8 mouse cellular contexts compared by ENCODE assay signal in the genomic region with DNA sequence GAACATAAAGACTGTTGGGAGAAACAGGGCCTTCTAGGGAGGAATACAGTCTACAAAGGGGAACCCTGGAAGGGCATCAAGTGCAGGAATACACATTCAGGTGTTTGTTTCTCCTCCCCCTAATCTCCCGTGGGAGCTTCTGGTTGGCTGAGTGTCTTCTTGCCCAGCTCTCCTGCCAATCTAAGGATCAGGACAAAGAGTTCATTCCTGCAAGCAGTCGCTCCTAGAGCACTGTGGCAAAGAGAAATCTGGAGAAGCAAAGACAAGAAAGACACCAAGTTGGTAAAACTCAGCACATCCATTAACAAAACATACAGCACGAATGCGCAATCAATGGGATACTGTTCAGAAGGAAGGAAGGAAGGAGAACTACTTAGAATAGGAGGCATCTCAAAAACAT. TPM values are rescaled to one million over a fixed set of nuclear protein-coding genes. Genes with fewer than 3 reads are reported as not detected.
DNase-seq lines count a peak whose midpoint lies in the region; ATAC-seq and TF ChIP-seq lines count a peak whose summit lies in the region.

No protein-coding gene starts in this region.

- WGBS in limb, embryonic 15.5 days, result 86% methylated on average over 4 of the region's 4 CpGs
- WGBS in stomach, postnatal 0 days, result 78% methylated on average over 4 of the region's 4 CpGs

- H3K9ac ChIP-seq in limb, embryonic 15.5 days, result no peak overlapping the region
- peak overlapping the region; percentile 82 for H3K9ac ChIP-seq in stomach, postnatal 0 days (ENCODE audit: low read length)

- H3K27ac ChIP-seq in limb, embryonic 15.5 days, result no peak overlapping the region
- H3K27ac ChIP-seq in stomach, postnatal 0 days (replicated peaks), result peak overlapping the region; percentile 93; the same call in 1 of the 2 replicates

- peak; percentile 6 for DNase-seq in retina, postnatal 1 day
- no peak for DNase-seq in retina, embryonic 14.5 days (ENCODE audit: low spot score)
- DNase-seq in stomach, postnatal 0 days (ENCODE audit: low spot score), result no peak
- DNase-seq in frontal cortex, postnatal 36 days (ENCODE audit: low spot score in 2 of 2), result no peak
- DNase-seq in adrenal gland, adult (ENCODE audit: inconsistent age in 2 of 2, low spot score in 1 of 2), result no peak

- H3K27me3 ChIP-seq in erythroblast, embryonic 14.5 days (ENCODE audit: control insufficient read depth), result no peaks in the 10 kb centered on the region; the same call in 1 of the 2 replicates
- H3K27me3 ChIP-seq in limb, embryonic 15.5 days, result no peaks in the 10 kb centered on the region
- no peaks in the 10 kb centered on the region for H3K27me3 ChIP-seq in stomach, postnatal 0 days (ENCODE audit: control insufficient read depth, insufficient read depth, low read length)

- no peak for TF ChIP-seq EP300 in stomach, postnatal 0 days (optimal IDR thresholded peaks at IDR 0.05)

- H3K4me1 ChIP-seq in erythroblast, embryonic 14.5 days (ENCODE audit: control insufficient read depth), result peaks cover 21% of the 10 kb centered on the region
- peaks cover 9% of the 10 kb centered on the region for H3K4me1 ChIP-seq in limb, embryonic 15.5 days
- no peaks in the 10 kb centered on the region for H3K4me1 ChIP-seq in stomach, postnatal 0 days (replicated peaks; ENCODE audit: control insufficient read depth, insufficient read depth)

- TF ChIP-seq CTCF in stomach, postnatal 0 days (IDR thresholded peaks at IDR 0.05; ENCODE audit: low read depth), result no peak

- no peak for ATAC-seq in erythroblast, adult 5-6 weeks (replicated peaks; ENCODE audit: low FRiP score, poor library complexity, severe bottlenecking)
- ATAC-seq in limb, embryonic 15.5 days (ENCODE audit: insufficient number of reproducible peaks, low FRiP score, low TSS enrichment, low read depth), result no peak
- ATAC-seq in stomach, postnatal 0 days (ENCODE audit: low FRiP score, low TSS enrichment), result no peak

- H3K36me3 ChIP-seq in erythroblast, embryonic 14.5 days (ENCODE audit: control insufficient read depth), result peaks cover 6% of the 10 kb centered on the region
- no peaks in the 10 kb centered on the region for H3K36me3 ChIP-seq in limb, embryonic 15.5 days
- H3K36me3 ChIP-seq in stomach, postnatal 0 days (ENCODE audit: control insufficient read depth, insufficient read depth, low read length), result no peaks in the 10 kb centered on the region; the same call in 1 of the 2 replicates

- H3K4me2 ChIP-seq in limb, embryonic 15.5 days, result peak overlapping the region; percentile 70
- peak overlapping the region; percentile 69 for H3K4me2 ChIP-seq in stomach, postnatal 0 days (replicated peaks; ENCODE audit: low read depth)

- H3K4me3 ChIP-seq in erythroblast, embryonic 14.5 days (replicated peaks), result peak overlapping the region; percentile 81
- peak overlapping the region; percentile 60; the same call in 1 of the 2 replicates for H3K4me3 ChIP-seq in limb, embryonic 15.5 days
- 0 out of 2 replicates have a peak overlapping the region, but pooled peaks have one; percentile 63 for H3K4me3 ChIP-seq in stomach, postnatal 0 days (ENCODE audit: low read depth, low read length)

- H3K9me3 ChIP-seq in erythroblast, embryonic 14.5 days (ENCODE audit: control insufficient read depth, low read length), result no peaks in the 10 kb centered on the region
- H3K9me3 ChIP-seq in limb, embryonic 15.5 days, result no peaks in the 10 kb centered on the region
- H3K9me3 ChIP-seq in stomach, postnatal 0 days (ENCODE audit: control insufficient read depth, low read length), result no peaks in the 10 kb centered on the region

RNA-seq across cellular contexts. Expression of a gene that starts 1.4 kb away (rescaled TPM):
- polyA plus RNA-seq in erythroblast, embryonic 14.5 days (2012), result 0.37 and 0.41 TPM in 2 replicates
- total RNA-seq in erythroblast, adult 5-6 weeks (2015; ENCODE audit: low replicate concordance), result 4.0 and 7.1 TPM in 2 replicates
- 3.8 and 4.2 TPM in 2 replicates for total RNA-seq in erythroblast, adult 5-6 weeks (2017; ENCODE audit: low replicate concordance)
- 18.8 and 21.8 TPM in 2 replicates for polyA plus RNA-seq in limb, embryonic 15.5 days (2015; fragmentation: Nextera tagmentation; extraction: Ambion mirVana)
- polyA plus RNA-seq in stomach, postnatal 0 days (2015; fragmentation: Nextera tagmentation; extraction: Ambion mirVana), result 16.0 and 21.1 TPM in 2 replicates

Comparison
In these comparisons a context has a peak if more than half of its experiments do, and no peak if none do; other contexts are left out.
1. RNA of a gene that starts 1.4 kb away (polyA plus RNA-seq): 18.8 to 21.8 TPM in limb, embryonic 15.5 days and 16.0 to 21.1 TPM in stomach, postnatal 0 days; 0.37 to 0.41 TPM in erythroblast, embryonic 14.5 days; every median in the first group is over 10 times any median in the second.
2. Peak in every context shown above with its lines, with median percentiles within 50 percentile points of each other: H3K4me3 ChIP-seq.